Mouse (Mus musculus) midbrain, embryonic 10.5 days (tissue): ENCODE data around the gene Epha4. TPM values are rescaled to one million over a fixed set of nuclear protein-coding genes. Genes with fewer than 3 reads are reported as not detected.

Experiments used
- DNase-seq: peaks from one replicate; pipeline ENCODE4 v3.0.0-alpha.2; 2017; ENCODE audit warnings: low spot score
- H3K27ac ChIP-seq: fragments of 300-500 bp; sonication (generic); replicated peaks from 2 replicates; pipeline ENCODE4 v1.5.1; 2016; ENCODE audit warnings: mild to moderate bottlenecking
- H3K27me3 ChIP-seq: fragments of 300-500 bp; sonication (generic); 2 replicates; pipeline ENCODE4 v1.6.1; 2016; ENCODE audit warnings: low read depth, mild to moderate bottlenecking; ENCODE audit not compliant: poor library complexity, severe bottlenecking
- H3K36me3 ChIP-seq: fragments of 300-500 bp; sonication (generic); 2 replicates; pipeline ENCODE4 v1.6.1; 2016; ENCODE audit warnings: mild to moderate bottlenecking, moderate library complexity
- H3K4me1 ChIP-seq: fragments of 300-500 bp; sonication (generic); 2 replicates; pipeline ENCODE4 v1.6.1; 2016
- H3K4me3 ChIP-seq: fragments of 300-500 bp; sonication (generic); 2 replicates; pipeline ENCODE4 v1.5.1; 2016; ENCODE audit warnings: mild to moderate bottlenecking, moderate library complexity
- H3K9me3 ChIP-seq: fragments of 300-500 bp; sonication (generic); replicated peaks from 2 replicates; pipeline ENCODE4 v1.6.1; 2016; ENCODE audit warnings: mild to moderate bottlenecking
- WGBS: fragments of 180-500 bp; shearing (Covaris S2); methylation state at CpG from one replicate; pipeline ENCODE4 v1.1.7; 2016; 5-methylcytosine and 5-hydroxymethylcytosine counted together
- microRNA-seq: library from miRNA; unstranded; fragments of <30 nt; microRNA quantifications from one replicate; pipeline ENCODE4, GENCODE M21; 2017
- polyA plus RNA-seq: library from polyadenylated mRNA; unstranded; fragments of >200 nt; fragmentation: Nextera tagmentation; extraction: Ambion mirVana; gene quantifications from 2 replicates; pipeline ENCODE4 v1.2.1, GENCODE M21; 2016

The Epha4 gene
- polyA plus RNA-seq, 1 experiment from 2014 or later, result 17.1 TPM

DNA sequence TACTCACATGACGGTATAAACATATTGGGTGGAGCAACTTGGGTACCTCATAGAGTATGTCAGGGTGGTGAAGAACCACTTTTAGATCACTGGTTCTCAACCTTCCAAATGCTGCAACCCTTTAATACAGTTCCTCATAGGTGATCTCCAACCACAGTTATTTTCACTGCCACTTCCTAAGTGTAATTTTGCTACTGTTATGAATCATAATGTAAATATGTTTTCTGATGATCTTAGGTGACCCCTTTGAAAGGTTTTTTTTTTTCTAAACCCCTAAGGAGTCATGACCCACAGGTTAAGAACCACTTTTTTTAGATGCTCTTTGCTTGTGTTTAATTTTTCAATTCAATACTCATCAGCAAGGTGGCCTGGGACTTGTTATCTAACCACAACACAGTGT, 151.0 kb downstream of the Epha4 start:
- Histone ChIP-seq H3K27ac (no peak overlapping the region), H3K4me1 (peaks cover 7% of the 10 kb centered on the region; the same call in 1 of the 2 replicates), H3K9me3 (no peaks in the 10 kb centered on the region), H3K4me3 (no peak overlapping the region), H3K36me3 (peaks cover 8% of the 10 kb centered on the region), H3K27me3 (no peaks in the 10 kb centered on the region)
- 91% methylated on average over 1 of the region's 1 CpGs for WGBS
- DNase-seq, result no peak

- no peak overlapping the region for H3K27ac ChIP-seq
- H3K4me1 ChIP-seq, result peaks cover under 1% of the 10 kb centered on the region; the same call in 1 of the 2 replicates
- H3K36me3 ChIP-seq, result no peaks in the 10 kb centered on the region
- DNase-seq, result no peak
- WGBS, result 98% methylated on average over 4 of the region's 4 CpGs
- H3K9me3 ChIP-seq, result no peaks in the 10 kb centered on the region
- no peaks in the 10 kb centered on the region for H3K27me3 ChIP-seq
- H3K4me3 ChIP-seq, result no peak overlapping the region
These were observed 168.4 kb downstream of the Epha4 start for GRCm38 (mm10) chr1:77346459-77346858.

GRCm38 (mm10) chr1:77343792-77344191, 171.1 kb downstream of the Epha4 start:
- peaks cover 6% of the 10 kb centered on the region for H3K4me1 ChIP-seq
- H3K4me3 ChIP-seq, result no peak overlapping the region
- DNase-seq, result no peak
- WGBS, result 88% methylated on average over 4 of the region's 4 CpGs
- H3K27me3 ChIP-seq, result no peaks in the 10 kb centered on the region
- H3K27ac ChIP-seq, result no peak overlapping the region
- no peaks in the 10 kb centered on the region for H3K36me3 ChIP-seq
- H3K9me3 ChIP-seq, result no peaks in the 10 kb centered on the region

DNA sequence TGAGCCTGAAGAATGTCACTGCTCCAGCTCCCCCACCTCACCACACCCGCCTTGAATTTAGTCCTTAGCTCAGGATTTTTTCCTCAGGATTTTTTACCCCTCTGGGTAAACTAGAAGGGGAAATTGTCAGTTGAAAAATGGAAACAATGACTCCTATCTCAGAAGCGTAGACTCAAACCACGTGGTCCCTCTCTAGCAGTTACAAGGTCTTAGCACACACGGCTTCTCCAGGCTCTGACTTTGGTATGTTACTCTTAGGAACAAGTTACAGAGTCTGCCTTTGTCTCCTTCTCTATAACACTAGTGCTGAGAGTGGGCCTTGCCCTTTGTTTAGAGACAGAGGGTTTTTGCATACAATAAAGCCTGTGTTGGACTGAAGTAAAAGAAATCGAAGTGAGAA, 175.2 kb downstream of the Epha4 start:
- Histone ChIP-seq H3K4me1 (peaks cover 11% of the 10 kb centered on the region), H3K36me3 (no peaks in the 10 kb centered on the region)

DNA sequence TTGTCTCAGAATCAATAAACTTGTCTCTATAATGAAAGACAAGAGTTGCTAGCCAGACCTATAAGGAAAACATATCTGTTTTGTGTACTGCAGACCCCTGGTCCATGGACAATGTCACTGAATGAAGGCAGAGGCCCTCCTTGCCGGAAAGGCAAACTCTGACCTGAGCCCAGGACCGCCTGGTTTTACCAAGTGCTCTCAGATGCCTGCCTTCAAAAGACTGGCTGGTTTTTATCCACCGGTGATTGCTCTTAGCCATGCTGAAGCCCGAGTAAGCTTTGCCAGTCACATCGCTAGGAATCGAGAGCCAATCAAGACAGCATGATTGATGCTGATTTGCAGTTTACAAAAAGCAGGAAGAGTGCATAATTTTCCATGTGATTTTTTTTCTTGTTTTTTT, 176.5 kb downstream of the Epha4 start:
- Histone ChIP-seq H3K27me3 (no peaks in the 10 kb centered on the region), H3K4me1 (peaks cover 11% of the 10 kb centered on the region), H3K9me3 (no peaks in the 10 kb centered on the region), H3K36me3 (no peaks in the 10 kb centered on the region), H3K27ac (no peak overlapping the region), H3K4me3 (no peak overlapping the region)
- no peak for DNase-seq
- 72% methylated on average over 6 of the region's 6 CpGs for WGBS

More for the DNA sequence above, 175.2 kb downstream of the Epha4 start:
- no peak for DNase-seq
- 86% methylated on average over 5 of the region's 5 CpGs for WGBS
- no peaks in the 10 kb centered on the region for H3K9me3 ChIP-seq
- H3K27me3 ChIP-seq, result no peaks in the 10 kb centered on the region
- no peak overlapping the region for H3K4me3 ChIP-seq
- no peak overlapping the region for H3K27ac ChIP-seq

DNA sequence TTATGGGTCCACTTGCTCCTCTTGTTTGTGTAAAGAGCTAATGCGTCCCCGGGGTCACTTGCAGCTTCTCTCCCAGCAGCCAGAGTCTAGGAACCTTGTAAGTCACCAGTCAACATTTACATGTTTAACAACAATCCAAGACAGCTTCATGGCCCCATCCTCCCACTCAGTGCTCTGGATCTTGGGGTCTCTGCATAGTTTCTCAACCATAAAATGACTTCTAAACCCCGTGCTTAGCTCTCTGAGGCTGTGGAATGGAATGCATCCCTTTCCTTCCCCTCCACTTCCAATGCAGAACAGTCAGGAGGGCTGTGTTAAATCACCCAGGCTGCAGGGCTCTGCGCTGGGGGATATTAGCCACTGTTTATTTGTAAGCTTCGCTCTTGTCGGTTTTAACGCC, 178.0 kb downstream of the Epha4 start:
- Histone ChIP-seq H3K27me3 (no peaks in the 10 kb centered on the region), H3K36me3 (no peaks in the 10 kb centered on the region), H3K4me3 (no peak overlapping the region), H3K9me3 (no peaks in the 10 kb centered on the region), H3K4me1 (peaks cover 11% of the 10 kb centered on the region), H3K27ac (no peak overlapping the region)
- no peak for DNase-seq
- WGBS, result 83% methylated on average over 7 of the region's 7 CpGs

DNA sequence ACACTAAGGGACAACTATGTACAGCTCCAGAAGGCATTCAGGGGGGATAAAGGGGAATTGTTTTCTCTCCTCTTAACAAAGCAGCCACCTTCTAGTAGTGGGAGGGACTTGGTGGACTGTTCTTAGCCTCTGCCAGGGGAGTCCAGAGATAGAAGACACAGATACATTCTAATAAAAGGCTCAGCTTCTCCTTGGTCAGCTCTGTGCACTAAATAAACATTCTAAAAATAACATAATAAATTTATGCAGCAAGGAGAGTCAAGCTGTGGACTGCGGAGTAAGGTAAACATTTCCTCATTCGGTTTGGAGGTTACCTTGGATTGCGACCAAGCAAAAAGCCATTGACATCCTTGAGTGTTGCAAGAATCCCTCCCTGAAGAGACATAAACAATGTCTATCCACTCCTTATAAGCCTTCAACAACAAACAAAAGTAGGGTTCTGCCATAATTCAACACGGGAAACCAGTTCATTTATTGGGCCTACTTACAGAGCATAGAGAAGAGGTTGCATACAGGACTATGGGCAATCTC, 196.2 kb downstream of the Epha4 start:
- Histone ChIP-seq H3K27me3 (no peaks in the 10 kb centered on the region), H3K9me3 (no peaks in the 10 kb centered on the region), H3K4me3 (no peak overlapping the region), H3K36me3 (no peaks in the 10 kb centered on the region), H3K4me1 (0 out of 2 replicates have a peak, but pooled peaks cover 3% of the 10 kb centered on the region), H3K27ac (no peak overlapping the region)
- no peak for DNase-seq
- 88% methylated on average over 4 of the region's 4 CpGs for WGBS

Small RNA genes within 50 kb of the gene (microRNA-seq; reads per million reads assigned to microRNA genes)
- gene Mir6352, result not detected
